Mouse (Mus musculus): ENCODE results near the gene Ldlrap1. TPM values are rescaled to one million over a fixed set of nuclear protein-coding genes. Genes with fewer than 3 reads are reported as not detected.

Gene Ldlrap1
- total RNA-seq, 4 experiments from 2014 or later, result 2.8 to 4.8 (median 4.4) TPM

DNA sequence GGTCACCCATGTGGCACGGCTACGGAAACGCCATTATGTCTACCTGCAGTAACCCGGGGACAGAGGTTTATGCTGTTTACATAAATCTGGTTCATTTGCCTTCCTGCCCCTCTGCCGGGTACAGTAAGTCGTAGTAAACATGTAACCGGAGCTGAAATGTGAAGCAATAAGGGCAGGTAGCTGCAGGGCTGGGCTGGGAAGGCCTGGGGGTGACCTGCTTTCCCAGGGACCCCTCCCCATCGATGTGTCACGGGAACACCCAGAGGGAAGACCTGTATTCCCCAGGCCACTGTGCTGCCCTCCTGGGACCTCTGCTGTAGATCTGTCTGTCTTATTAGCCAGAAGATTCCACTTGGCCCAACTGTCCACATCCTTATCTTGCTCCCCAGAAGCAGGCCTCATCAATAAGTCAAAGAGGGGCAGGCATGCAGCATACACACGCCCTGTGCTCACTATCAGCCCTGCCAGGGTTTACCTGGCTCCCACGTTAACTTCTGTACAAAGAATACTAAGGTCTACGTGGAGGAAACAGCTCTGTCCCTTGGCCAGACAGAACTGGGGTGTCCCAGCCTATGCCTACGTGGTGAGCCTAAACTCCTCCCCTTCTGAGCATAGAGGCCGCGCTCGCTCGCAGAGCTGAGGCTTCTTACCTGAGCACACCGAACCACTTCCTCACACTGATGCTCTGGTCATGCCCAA, 16.0 kb downstream of the Ldlrap1 start:
- no peak for DNase-seq (ENCODE audit: low spot score in 2 of 2)

GRCm38 (mm10) chr4:134750825-134751224, 17.0 kb downstream of the Ldlrap1 start:
- no peak for DNase-seq (ENCODE audit: low spot score in 2 of 2)

- DNase-seq (ENCODE audit: low spot score in 2 of 2), result no peak
Observed at GRCm38 (mm10) chr4:134750263-134750662, 17.6 kb downstream of the Ldlrap1 start.

DNA sequence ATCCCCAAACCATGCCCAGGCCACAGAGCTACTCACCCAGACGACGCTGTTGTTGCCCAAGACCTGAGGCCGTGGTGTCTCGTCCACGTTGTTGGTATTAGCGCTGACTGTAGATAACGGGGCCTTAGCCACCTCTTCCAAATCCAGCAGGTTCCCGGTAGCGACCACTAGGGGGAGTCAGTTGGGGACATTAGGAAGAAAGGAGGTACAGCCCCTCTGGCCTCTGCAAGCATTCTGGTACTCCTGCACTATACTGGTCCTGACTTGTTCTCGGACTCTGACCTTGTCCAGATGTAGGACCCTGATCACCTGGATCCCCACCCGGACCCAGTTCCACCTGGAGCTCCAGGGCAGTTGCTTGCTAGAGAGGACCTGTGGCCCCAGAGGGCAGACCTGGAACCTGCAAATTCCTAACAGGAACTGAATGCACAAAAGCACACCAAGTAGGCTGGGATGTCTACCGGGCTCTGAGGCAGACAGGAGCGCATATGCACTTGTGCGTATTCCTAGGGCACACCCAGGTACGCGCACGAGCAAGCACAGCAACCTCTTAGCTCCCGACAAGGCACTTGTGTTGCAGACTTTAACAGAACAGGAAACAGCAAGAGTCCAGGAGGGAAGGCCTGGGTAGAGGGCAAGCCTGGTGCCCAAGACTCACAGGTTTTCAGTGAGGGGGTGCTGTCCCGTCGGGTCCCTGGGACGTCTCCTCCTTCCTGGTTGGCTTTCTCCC, 18.4 kb downstream of the Ldlrap1 start:
- DNase-seq (ENCODE audit: low spot score in 2 of 2), result no peak

DNA sequence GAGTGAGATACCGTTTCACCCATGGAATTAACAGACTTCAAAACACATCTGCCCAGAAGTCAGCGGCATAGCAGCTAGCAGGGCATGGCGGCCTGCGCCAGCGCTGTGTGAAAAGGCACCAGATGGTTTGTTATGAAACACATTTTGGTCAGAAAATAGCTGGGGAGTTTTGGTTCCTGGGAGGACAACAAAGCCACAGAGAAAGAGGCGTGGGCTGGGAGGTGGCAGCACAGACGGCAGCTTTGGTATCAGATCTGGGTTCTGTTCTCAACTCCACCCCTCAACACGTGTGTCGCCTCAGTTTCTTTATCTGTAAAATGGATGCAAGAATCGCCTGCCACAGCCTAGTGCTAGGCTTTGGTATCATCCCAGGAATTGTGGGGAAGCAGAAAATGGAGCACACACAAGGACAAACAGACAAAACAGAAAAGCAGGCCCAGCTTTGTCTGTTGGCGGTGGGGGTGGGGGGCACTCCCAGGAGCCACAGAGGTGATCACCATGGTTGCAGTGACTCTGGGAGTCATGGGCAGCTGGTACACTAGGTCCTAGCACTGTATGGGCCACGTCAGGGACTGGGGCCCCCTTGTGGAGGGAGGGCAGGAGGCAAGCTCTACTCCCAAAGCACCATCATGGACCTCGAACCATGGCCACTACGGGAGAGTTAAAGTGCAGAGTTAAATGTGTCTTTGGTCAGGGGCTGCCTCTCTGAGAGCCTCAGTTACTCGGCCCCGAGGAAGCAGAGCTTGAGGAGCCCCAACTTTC, 21.7 kb downstream of the Ldlrap1 start:
- peak; percentile 36 to 88 for DNase-seq (ENCODE audit: low spot score in 2 of 2)

GRCm38 (mm10) chr4:134743881-134744633, 23.8 kb downstream of the Ldlrap1 start:
- no peak for DNase-seq (ENCODE audit: low spot score in 2 of 2)

DNA sequence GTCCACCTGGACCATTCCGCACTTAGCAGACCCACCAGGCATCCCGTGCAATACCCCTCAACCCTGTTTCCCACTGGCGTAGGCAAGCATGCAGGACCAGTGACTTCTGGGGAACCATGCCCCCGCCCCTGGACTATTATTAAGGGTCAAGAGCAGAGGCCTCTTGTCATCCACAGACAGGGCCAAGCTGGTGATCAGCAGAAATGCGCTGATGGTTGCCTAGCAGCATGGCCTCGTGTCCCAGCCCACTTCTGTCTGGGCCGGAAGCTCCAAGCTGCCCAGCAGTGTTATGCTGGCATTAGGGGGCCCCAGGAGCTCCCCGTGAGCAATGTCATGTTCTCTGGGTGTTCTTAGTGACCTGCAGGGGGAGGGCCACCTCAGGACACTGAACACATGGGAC, 25.9 kb downstream of the Ldlrap1 start:
- no peak for DNase-seq (ENCODE audit: low spot score in 2 of 2)

DNA sequence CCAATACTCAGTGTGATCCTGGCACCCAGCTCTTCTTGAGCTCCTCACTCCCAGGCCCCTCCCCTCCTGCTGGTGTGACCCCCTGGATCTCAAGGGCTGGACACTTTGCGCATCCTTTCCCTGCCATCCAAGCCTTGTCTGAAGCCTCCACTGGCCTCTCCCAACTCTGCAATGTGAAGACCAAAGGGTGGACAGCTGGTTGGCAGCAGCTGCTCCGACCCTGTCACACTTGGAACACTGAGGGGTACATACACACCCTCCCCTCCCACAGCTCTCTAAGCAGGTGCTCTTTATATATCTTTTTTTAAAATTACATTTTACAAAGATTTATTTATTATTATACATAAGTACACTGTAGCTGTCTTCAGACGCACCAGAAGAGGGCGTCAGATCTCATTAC, 27.6 kb downstream of the Ldlrap1 start:
- no peak for DNase-seq (ENCODE audit: low spot score in 2 of 2)

GRCm38 (mm10) chr4:134739530-134739929, 28.3 kb downstream of the Ldlrap1 start:
- no peak for DNase-seq (ENCODE audit: low spot score in 2 of 2)

DNA sequence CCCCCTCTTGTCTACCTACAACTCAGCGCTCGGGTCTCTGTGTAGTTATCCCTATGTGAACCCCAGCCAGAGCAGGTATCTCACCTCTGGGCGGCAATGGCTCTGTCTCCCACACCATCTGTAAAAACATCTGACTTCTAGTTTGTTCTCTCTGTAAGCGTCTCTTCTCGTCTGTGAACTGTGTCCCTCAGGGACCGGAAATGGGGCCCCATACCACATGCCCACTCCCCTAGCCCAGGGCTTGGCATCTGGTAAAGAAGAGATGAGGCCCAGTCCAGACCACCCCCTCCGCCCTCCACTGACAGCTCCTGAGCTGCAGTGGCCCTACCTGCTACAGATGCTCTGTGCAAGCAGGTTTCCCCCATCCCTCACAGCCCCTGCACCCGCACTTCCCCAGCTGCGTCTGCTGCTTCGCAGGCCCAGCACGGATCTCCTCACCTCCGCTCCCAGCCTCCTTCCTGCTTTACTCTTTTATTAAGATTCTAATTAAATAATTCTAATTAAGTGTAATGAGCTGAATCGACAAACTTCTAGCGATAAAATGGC, 30.4 kb downstream of the Ldlrap1 start:
- DNase-seq (ENCODE audit: low spot score in 2 of 2), result no peak

DNA sequence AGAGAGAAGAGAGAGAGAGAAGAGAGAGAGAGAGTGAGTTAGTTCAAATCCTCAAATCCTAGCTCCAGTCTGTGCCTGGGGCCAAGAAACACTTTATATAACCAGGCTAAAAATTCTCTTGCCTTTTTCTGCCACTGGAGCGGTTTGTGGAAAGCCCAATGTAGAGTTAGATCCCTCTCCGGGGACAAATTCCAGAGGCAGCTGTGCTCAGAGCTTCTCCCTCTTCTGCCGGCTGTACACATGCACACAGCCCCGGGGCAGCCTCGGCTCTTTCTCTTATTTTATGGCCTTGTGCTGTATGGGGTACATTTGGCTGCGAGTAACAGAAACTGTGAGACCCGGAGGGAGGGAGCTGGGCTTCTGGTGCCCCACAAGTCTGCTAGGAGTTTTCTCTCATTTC, 31.7 kb downstream of the Ldlrap1 start:
- no peak for DNase-seq (ENCODE audit: low spot score in 2 of 2)

DNA sequence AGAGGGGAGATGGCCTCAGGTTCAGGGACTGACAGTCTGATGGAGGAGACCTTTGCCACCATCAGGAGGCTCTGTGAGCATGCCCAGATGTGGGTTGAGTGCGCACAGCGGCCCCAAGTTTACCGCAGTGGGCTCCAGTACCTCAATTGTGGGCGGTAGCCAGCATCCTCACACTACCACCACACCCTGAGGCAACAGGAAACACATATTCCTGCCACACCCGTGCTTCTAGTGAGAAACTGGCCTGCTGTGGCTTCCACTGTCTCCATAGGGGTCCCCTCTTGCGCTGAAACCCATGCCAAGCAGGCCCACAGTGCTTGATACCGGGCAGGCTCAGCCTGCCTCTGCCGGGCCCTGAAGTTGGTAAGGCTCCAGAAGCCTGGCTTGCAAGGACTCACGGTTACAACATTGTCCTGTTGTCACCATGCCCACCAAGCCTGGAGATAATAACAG, 33.2 kb downstream of the Ldlrap1 start:
- DNase-seq (ENCODE audit: low spot score in 2 of 2), result no peak

- DNase-seq (ENCODE audit: low spot score in 2 of 2), result no peak
Observed at GRCm38 (mm10) chr4:134734038-134734628, 33.7 kb downstream of the Ldlrap1 start.

- no peak for DNase-seq (ENCODE audit: low spot score in 2 of 2)
Observed at GRCm38 (mm10) chr4:134733371-134733770, 34.5 kb downstream of the Ldlrap1 start.

- DNase-seq (ENCODE audit: low spot score in 2 of 2), result no peak
Observed at GRCm38 (mm10) chr4:134730106-134730505, 37.7 kb downstream of the Ldlrap1 start.

- no peak for DNase-seq (ENCODE audit: low spot score in 2 of 2)
Observed at GRCm38 (mm10) chr4:134725735-134726345, 42.0 kb downstream of the Ldlrap1 start.

- no peak for DNase-seq (ENCODE audit: low spot score in 2 of 2)
Observed at GRCm38 (mm10) chr4:134724974-134725373, 42.9 kb downstream of the Ldlrap1 start.

DNA sequence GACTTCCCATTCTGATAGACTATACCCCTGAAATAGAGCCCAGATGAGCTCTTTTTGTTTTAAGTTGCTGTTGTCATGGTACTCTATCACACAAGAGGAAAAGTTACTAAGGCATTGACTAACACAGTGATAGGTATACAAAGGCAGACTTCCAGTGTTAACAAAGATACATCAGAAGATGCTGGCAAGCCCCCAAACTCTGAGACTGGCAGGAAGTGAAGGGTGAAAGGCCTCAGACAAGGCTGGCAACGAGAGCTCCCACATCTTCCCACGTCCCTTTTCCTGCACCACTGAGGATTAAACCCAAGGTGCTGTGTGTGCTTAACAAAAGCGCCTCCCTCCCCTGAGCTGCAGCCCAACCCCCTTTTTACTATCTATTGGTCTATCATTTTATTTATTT, 44.6 kb downstream of the Ldlrap1 start:
- no peak for DNase-seq (ENCODE audit: low spot score in 2 of 2)

GRCm38 (mm10) chr4:134721076-134721475, 46.7 kb downstream of the Ldlrap1 start:
- DNase-seq (ENCODE audit: low spot score in 2 of 2), result no peak

DNA sequence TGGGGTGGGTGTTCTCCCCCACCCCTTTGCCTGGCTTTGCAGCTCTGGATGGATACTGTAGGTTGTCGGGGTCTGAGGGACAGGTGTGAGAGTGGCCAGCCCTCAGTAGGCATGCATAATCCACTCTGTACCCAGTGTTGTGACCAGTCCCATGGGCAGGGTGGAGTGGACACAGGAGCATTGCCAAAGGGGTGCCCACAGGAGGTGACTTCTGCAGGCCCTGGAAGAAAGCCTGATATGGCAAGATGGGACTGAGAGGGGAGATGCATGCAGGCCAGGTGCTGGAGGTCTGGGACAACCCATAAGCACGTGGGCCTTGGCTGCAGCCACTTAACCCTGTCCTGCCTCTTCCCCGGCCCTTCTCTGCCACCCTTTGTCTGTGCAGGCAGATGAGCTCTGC, 47.5 kb downstream of the Ldlrap1 start:
- no peak for DNase-seq (ENCODE audit: low spot score in 2 of 2)
